Mouse (Mus musculus) megakaryocyte-erythroid progenitor cell, adult 5-6 weeks (primary cell): ENCODE results near the gene Fam19a4. TPM values are rescaled to one million over a fixed set of nuclear protein-coding genes. Genes with fewer than 3 reads are reported as not detected.

Experiments used
- ATAC-seq: replicated peaks from 2 replicates; pipeline ENCODE4 v1.8.0; 2016; ENCODE audit warnings: mild to moderate bottlenecking, inconsistent platforms; ENCODE audit not compliant: severe bottlenecking, poor library complexity, low FRiP score, low TSS enrichment
- total RNA-seq, 2 experiments: library from RNA; stranded (forward) in 1 of 2; stranded (reverse) in 1 of 2; fragments of 200-1000, 215-1000 nt in 1 of 2; fragments of >200 nt in 1 of 2; fragmentation: Nextera tagmentation in 1 of 2; gene quantifications; 2 replicates each; pipeline ENCODE4 v1.2.3; 2014 to 2017

The Fam19a4 gene
- total RNA-seq (2014; fragmentation: Nextera tagmentation): not detected in 2 replicates
- not detected in 2 replicates for total RNA-seq (2017)

- 0 out of 2 replicates have a peak, but pooled peaks have one; percentile 30 for ATAC-seq
Observed at GRCm38 (mm10) chr6:97060074-97060681, at the start of gene Fam19a4. Gene Fam19a4 (minus strand): TSS chr6:97060413.

GRCm38 (mm10) chr6:97106777-97107176 lies 46.6 kb upstream of the Fam19a4 start:
- ATAC-seq: peak; percentile 89

- no peak for ATAC-seq
Observed at GRCm38 (mm10) chr6:97106106-97106505, 45.9 kb upstream of the Fam19a4 start.

GRCm38 (mm10) chr6:97104264-97104852 lies 44.1 kb upstream of the Fam19a4 start:
- peak; percentile 70 for ATAC-seq

GRCm38 (mm10) chr6:97101958-97102702 lies 41.9 kb upstream of the Fam19a4 start:
- no peak for ATAC-seq

GRCm38 (mm10) chr6:97101190-97101957 lies 41.2 kb upstream of the Fam19a4 start:
- ATAC-seq: no peak

GRCm38 (mm10) chr6:97082336-97082735 lies 22.1 kb upstream of the Fam19a4 start:
- no peak for ATAC-seq

- ATAC-seq: no peak
Observed at GRCm38 (mm10) chr6:97080016-97080415, 19.8 kb upstream of the Fam19a4 start.

GRCm38 (mm10) chr6:97059599-97059998 lies 614 bp downstream of the Fam19a4 start:
- no peak for ATAC-seq

GRCm38 (mm10) chr6:97052196-97052770 lies 7.9 kb downstream of the Fam19a4 start:
- ATAC-seq: no peak

- ATAC-seq: no peak
Observed at GRCm38 (mm10) chr6:97048403-97048802, 11.8 kb downstream of the Fam19a4 start.

- ATAC-seq: no peak
Observed at GRCm38 (mm10) chr6:97046541-97046940, 13.7 kb downstream of the Fam19a4 start.

- no peak for ATAC-seq
Observed at GRCm38 (mm10) chr6:97027110-97027677, 33.0 kb downstream of the Fam19a4 start.

GRCm38 (mm10) chr6:97019323-97019722 lies 40.9 kb downstream of the Fam19a4 start:
- no peak for ATAC-seq

- no peak for ATAC-seq
Observed at GRCm38 (mm10) chr6:97016711-97017110, 43.5 kb downstream of the Fam19a4 start.

- no peak for ATAC-seq
Observed at GRCm38 (mm10) chr6:97016018-97016417, 44.2 kb downstream of the Fam19a4 start.

GRCm38 (mm10) chr6:97006513-97007094 lies 53.6 kb downstream of the Fam19a4 start:
- ATAC-seq: peak; percentile 91

GRCm38 (mm10) chr6:97005038-97005437 lies 55.2 kb downstream of the Fam19a4 start:
- 0 out of 2 replicates have a peak, but pooled peaks have one; percentile 51 for ATAC-seq
